Mouse (Mus musculus): ENCODE results near the gene Cd101. TPM values are rescaled to one million over a fixed set of nuclear protein-coding genes. Genes with fewer than 3 reads are reported as not detected.
A peak's percentile ranks its signal among the peaks of the same experiment; 100 is the strongest.

The Cd101 gene
- polyA plus RNA-seq, 3 experiments from 2014 or later: 10.9 to 26.5 (median 26.5) TPM

DNA sequence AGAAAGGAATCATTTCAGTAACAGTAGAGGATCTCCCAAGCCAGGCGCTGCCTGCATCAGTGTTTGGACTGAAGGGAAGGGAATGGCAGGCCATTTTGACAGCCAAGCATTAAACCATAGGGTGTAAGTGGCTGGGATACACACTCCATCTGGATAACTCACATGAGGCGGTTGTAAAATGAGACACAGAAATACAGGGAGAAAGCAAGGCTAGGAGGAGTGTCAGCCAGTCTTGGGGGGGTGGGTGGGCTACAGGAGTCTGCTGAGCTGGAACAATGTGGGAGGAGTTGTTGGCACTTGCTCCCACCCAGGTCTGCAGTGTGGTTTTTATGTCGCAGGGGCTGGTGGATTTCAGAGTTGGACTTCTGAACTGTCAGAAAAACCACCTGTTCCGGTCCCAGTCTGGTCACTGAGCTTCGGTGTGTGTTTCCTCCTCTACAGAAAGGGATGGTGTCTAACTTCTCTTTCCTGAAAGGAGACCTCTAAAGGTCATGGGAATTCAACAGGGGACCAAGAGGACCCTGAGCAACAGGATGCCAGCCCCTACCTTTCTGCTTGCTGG lies 8.7 kb upstream of the Cd101 start:
- ATAC-seq: no peak

DNA sequence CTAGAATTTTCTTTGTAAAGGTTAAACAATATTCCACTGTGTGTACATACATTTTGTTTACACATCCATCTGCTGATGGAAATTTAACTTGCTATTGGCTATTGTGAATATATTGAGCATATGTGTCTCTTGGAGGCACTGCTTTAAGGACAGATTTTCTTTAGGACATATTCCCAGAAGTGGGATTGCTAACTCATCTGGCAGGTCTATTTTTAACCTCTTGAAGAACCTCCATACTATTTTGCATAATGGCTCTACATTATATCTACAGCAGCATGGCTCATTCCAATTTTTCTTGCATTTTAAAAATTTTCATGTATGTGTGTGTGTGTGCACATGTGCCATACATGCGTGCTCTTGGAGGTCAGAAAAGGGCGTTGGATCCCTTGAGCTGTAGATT lies 6.6 kb upstream of the Cd101 start:
- ATAC-seq: no peak

DNA sequence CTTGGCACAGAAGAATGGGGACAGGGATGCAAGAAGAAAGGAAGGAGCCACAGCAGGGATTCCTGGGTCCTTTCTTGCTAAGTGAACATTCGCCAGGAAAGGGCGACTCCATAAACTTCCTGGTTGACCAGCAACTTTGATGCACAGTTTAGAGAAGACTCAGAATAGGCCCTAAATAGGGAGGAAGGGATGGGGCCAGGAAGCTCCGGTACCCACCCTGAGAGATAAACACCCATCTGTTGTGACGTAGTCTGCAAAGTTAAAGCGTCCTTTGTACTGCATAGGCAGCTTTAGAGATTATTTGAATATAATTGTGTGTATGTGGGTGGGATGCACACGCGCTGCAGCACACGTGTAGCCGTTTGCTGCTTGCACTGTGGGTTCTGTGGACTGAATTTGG lies 5.2 kb upstream of the Cd101 start:
- ATAC-seq: no peak

DNA sequence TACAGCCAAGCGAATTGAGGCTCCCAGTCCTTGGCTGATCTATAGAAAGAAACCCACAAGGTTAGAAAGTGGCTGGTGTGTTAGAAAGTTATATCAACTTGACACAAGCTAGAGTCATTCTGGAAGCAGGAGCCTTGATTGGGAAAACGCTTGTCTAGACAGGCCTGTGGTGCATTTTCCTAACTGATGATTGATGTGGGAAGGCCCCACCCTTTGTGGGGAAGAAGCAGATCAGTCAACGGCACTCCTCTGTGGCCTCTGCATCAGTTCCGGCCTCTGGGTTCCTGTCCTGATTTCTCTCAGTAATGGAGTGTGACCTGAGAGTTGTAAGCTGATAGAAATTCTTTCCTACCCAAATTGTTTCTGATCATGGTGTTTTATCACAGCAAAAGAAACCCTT lies 4.3 kb upstream of the Cd101 start:
- ATAC-seq: no peak

DNA sequence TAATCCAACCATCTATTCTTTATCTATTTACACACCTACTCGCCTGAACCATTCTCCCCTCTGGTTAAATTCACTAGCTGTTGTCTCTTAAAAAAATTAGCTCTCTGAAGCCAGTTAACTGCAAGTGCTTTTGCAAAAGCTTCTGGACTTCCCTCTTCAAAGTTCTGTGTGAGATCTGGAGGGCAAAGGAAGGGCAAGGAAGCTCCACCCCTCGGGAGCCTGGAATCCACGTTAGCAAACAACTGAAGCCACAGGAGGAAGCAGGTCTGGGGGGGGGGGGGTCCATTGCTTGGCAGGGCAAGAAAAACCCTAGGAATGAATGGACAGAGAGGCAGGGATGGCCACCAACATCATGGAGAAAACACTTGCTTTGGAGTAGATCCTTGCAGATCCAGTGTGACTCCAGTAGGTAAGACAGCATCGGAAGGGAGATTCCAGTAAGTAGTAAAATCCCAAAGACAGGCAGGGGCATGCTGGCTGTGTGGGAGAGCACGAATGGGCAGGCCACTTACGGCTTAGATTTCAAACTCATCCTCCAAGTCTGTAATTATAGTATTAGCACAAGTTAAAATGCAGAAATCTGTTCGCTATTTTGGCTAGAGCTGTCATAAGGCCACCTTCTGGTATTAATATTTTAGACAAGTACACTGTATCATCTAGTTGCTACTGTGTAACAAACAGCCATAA lies 2.2 kb upstream of the Cd101 start:
- no peak for ATAC-seq

DNA sequence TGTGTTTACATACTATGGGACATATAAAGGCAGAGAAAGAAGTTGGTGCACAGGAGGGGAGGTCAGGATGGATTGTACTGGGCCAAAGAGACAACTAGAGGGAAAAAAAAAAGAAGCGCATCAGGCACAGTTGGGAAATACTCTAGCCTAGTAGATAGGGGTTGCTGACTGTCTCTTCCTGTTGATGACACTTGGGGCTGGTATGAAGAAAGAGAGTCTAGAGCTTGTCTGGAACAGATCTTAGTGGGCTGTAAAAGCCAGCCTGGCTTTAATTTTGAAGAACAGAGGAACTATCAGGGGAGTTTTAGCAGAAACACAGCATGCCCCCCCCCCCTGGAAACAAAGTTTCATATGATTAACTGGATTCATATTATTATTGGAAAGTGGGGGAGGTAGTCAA lies 1.3 kb upstream of the Cd101 start:
- ATAC-seq: peak; percentile 58

DNA sequence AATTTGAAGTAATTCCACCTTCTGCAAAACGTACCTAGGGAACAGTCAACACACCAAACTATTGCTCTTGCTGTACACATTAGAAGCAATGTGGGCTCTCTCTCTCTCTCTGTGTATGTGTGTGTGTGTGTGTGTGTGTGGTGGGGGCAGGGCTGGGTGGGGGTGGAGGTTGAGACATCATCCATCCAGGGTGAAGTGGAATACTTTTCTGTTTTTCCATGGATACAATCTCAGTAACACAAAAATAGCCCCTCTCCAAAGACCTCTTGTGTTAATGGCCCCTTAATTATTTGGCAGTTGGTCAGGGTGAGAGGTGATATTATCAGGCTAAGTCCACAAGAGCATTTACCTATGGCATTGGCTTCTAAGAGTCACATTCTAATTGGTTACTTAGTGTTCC lies 2.6 kb downstream of the Cd101 start:
- no peak for ATAC-seq

DNA sequence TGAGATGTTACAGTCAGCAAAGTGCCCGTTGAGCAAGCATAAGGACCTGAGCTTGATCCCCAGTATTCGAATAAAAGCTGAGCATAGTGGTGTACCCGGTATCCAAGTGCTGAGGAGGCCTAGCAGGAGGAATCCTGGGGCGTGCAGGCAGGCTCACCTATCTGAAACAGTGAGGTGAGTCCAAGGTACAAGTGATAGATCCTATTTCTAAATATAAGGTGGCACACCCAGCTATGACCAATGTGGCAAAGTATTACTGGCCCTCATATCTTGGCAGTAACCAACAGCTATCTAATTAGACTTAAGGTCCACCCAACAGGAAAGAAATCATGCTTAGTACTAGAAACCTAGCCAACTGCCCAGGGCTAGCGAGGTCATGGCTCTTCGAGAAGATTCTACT lies 6.4 kb downstream of the Cd101 start:
- ATAC-seq: no peak

DNA sequence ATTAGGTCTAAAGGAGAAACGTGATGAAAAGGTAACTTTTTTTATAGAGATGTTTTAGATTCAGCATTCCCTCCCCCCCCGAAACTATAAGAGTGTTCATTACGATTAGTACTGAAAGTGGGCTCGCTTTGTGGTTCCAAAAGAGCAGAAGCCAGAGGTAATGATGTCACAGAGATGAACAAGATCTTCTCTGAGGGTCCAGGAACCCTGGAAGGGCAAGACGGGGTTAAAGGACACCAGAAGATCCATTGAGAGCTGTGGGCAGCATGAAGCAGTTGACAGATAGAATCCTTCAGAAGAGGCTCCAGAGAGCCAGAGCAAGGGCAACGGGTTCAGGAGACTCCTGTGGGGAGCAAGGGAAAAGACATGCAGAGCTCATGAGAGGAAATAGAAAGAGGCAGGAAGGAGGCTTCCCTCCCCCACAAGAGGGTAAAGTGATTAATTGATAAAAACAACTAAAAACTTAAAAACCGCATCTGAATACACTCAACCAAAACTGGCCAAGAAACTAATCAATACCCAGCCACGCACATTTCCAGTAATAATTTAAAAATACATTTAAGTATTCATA lies 7.8 kb downstream of the Cd101 start:
- ATAC-seq: peak; percentile 52

DNA sequence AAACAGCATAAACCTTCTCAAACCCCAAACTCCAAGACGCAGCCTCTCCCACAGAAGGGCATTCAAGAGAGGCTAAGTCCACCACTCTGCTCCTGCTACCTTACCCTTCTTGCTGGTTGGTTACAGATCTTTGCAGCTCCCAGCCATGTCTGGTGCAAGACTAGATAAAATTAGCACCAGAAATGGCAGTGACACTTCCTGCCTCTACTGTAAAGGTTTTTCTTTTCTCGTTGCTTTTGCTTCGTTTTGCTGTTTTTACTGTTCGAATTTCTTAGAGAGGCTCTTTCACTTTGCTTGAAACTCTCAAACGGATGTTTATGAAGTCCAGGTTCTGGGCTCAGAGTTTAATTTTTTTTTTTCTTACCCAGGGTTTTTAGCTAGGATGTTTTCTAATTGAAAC lies 8.3 kb downstream of the Cd101 start:
- ATAC-seq: peak; percentile 80

DNA sequence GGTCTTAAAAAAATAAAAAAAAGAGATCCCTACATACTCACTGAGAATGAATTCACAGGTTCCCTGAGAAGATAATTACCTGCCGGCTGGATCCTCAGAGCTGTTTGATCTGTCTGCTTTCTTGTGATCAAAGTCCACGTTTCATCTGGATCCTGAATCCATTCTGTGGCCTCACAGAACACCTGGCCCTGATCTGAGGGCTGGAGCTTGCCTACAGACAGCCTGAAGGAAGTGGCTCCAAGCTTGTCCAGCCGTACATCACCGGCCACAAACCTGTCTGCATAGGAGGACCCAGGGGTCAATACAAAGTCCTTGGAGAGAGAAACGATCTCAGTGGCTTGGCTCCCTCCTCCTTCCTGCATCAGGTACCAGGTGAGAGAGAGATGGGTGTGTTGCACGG lies 10.9 kb downstream of the Cd101 start:
- ATAC-seq: no peak

DNA sequence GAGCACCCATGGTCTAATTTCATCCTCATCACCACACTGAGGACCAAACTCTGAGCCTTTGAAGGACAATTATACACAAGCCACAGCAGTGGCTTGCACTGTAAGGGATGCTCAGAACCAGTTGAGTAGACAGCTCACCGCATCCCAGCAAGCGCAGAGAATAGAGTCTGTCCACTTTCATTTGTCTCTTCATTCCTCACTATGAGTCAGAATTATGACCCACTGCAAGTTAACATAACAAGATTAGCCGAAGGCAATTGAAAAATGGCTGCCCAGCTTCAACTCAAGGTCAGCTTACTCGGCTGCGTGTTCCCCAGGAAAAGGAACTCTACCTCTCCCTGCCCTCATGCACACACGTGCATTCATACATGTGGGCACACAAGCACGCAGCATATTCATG lies 13.3 kb downstream of the Cd101 start:
- ATAC-seq: no peak

DNA sequence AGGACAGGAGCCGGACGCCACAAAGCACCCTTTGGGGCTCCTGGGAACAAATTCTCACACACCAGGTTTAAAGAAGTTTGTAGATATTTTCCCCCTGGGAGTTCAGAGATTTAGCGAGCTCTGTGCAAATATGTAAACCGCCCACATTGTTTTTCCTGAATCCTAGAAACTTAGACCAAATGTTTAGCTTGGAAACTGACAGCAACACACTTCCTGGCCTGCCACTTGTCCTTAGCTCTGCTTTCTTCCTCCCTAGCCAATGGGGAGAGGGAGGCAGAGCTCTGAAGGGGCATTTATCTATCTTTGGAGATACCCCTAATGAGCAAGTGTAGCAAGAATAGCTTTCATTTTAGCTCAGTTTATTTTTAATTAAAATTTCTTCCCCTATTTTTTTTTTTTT lies 14.1 kb downstream of the Cd101 start:
- ATAC-seq: no peak

DNA sequence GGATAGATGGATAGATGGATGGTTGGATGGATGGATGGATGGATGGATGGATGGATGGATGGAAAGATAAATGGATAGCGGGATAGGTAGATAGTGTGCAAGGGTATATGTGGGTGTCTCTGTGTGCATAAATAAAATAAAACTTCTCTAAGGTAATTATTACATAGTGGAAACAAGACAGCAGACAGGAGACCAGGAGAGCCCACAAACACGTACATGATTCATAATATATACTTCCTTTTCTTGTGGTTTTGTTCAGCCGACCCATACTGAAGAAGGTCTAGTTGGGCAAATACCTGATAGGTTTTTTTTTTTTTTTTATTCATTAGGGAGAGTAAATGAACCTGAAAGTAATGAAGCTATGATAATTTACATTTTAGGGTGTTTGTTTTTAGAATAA lies 15.8 kb downstream of the Cd101 start:
- ATAC-seq: peak; percentile 18

DNA sequence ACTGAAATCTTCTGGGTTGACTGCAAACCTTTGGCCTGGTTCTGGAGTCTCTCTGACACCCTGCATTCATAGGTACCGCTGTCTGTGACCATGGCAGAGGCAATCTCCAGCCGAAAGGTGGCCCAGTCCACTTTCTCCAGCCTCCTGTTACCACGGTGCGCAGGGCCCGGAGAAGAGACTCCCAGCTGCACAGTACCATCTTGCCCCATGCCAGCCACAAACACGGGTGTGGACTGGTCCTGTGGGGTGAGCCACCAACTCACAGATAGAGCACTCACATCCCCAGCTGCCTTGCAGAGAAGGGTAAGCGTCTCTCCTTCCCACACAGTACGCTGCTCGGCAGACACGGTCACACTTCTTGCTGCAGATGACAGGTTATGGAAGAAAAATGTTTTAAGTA lies 16.4 kb downstream of the Cd101 start:
- peak; percentile 0 for ATAC-seq

DNA sequence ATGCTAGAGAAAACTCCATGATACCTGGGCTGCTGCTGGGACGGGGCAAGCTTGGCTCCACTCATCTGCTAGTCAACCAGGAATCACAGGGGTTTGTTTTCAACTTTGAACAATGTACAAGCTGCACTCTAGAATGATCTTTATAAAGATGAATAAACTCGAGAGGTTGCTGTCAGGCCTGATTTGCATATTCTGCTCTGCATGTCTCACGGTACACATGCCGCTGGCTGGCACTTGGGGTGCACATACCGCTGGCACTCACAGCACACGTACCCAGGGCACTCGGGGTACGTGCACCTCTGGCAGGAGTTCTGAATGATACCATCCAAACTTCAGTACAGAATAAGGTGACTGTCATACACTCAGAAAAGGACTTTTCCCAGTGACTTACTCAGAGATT lies 16.8 kb downstream of the Cd101 start:
- ATAC-seq: peak; percentile 26

DNA sequence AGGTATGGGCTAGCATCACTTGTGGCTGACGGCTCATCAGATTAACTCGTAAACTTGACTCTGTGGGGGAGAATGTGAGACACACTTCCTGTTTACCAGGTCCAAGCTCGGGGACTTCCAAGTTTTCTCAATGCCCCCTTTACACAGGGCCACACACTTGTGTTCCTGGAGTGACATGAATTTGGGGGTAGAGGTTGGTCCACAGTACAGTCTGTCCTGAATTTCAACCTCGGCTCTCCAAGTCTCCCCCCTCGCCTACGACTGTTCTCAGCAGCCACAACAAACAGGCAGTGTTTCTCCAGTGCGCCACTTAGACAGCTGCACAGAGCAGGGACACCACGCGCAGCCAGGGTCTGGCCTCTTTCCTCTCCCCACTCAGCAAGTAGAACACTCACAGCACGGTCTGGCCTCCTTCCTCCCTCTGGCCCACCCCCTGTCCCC lies 17.2 kb downstream of the Cd101 start:
- peak; percentile 47 for ATAC-seq

DNA sequence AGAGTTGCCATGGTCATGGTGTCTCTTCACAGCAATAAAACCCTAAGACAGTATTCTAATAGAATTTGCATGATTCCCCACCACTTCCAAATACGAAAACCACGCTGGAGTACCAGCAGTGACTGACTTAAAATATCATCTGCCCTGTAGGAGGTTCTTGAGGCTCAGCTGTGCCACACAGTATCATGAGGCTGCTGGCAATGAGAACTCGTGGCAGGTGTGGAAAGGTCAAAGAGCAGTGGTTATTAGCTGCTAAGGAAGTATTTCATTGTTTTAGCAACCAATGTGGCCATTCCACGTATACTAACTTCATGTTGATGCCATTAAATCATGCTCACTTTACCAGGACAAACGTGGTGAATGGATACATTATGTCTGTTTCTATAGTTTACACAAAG lies 18.2 kb downstream of the Cd101 start:
- no peak for ATAC-seq

DNA sequence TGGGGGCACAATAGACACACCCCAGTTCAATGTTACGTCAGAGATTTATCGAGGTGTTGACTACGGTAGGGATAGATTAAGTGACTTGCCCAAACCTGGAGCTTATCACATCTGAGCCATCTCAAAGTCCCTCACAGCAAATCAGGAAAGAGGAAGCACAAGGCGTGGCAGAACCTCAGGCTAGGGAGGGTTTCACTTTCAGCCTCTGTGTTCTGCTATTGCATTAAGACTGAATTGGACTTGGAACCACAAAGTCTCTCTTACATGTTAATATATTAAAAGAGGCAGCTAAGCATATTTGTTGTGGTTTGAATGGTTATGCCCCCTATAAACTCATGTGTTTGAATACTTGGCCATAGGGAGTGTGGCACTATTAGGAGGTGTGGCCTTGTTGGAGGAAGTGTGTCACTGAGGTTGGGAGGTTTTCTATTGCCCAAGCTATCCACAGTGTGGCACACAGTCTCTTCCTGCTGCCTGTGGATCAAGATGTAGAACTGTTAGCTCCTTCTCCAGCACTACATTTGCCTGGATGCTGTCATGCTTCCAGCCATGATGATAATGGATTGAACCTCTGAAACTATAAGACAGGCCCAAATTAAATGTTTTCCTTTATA lies 18.7 kb downstream of the Cd101 start:
- peak; percentile 70 for ATAC-seq

DNA sequence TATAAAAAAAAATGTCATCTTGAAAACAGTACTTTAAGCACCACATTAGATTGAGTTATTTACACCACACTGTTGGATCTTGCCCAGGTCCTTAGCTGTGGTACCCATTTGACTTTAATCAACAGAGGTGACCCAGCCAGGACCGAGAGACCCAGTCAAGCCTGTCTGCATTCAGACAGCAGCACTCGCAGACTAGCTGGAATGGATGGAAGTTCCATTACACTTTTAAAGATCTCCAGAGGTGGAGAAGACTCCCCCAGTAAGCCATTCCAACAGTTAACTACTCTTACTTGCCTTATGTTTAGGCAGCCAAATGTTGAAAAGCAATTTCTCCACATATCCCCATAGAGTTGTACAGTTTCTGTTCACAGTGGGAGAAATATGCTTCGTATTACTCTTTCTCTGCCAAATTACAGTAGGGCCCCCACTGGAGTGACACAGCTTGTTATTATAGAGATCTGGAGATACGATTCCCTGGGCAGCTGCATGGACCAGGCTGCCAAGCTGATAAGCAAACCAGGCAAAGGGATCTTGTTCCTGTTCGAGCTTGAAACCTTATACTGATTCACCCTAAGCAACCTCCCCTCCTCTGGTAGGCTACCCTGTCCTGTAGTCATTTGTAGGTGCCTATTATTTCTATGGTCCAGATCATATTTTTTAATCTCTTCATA lies 22.1 kb downstream of the Cd101 start:
- ATAC-seq: no peak

DNA sequence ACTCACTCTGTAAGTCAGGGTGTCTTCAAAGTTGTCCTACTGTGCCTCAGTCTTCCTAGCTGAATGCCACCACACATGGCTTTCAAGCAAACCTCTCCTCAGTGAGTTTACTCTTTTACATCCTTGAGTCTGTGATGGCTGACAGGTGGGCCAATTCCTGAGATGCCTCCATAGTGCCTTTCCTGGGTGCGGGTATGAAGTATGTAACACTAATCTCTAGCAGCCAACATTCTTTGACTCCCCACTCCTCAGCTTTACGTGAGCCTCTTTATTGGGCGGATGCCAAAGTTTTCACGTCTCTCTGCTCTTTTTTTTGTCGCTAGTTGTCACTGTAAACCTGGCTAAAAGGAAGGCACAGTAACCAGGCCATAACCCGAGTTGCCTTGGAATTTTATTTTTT lies 24.0 kb downstream of the Cd101 start:
- ATAC-seq: no peak

DNA sequence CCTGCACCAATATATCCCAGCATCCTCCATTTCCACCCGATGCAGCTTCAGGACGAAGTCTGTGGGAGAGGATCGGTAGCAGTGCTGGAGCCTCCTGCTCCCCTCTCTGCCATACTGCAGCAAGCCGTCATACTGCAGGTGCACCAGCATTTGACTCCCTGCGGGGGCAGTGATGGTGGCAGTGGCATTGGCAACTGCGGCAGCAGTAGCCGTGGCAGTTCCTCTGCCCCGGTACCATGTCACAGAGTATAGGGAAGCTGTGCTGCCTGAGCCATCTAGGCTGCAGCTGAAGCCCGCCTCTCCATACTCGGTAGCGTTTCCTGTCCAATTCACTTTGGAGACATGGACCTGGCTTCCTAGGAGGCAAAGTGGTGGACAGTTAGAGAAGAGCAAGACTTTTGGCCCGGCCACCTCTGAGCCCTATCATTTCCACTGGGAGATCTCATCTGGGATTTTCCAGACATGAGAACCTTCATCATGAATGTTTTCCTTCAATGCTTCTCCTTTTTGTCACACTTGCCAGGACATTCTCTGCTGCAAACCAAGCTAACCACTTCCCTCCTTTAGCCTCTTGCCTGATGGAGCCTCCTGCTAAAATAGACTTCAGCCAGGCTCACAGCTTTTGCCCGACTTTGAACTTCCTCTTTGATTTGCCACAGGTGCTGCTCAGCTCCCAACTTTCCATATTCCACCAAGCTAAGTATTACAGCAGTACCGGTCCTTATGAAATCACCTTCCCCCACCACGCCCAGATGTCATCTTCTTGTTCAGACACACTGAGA lies 25.6 kb downstream of the Cd101 start:
- ATAC-seq: no peak

DNA sequence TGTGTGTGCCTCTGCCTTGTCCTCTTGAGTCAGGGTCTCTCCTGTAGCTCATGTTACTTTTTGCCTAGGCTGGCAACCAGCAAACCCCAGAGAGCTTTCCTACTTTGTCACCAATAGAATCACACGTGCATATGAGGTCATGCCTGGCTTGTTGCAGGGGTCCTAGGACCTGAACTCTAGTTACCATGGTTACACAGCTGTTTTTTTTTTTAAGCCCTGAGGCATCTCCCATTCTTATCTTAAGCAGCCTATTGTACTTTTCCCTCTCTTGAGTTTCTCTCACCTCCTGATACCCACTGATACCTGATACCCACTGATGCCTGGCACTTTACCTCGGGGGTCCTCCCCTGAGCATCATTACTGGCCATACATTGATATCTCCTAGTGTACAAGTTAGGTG lies 29.6 kb downstream of the Cd101 start:
- ATAC-seq: no peak
